7 mouse cellular contexts compared by ENCODE assay signal in genomic region chr4:31419240-31419639, GRCm38 (mm10).
DNase-seq lines count a peak whose midpoint lies in the region; ATAC-seq and TF ChIP-seq lines count a peak whose summit lies in the region.

No protein-coding gene starts in this region.

- H3K4me3 ChIP-seq in ES-E14 (ENCODE audit: insufficient read depth in 1 of 2, low read depth in 1 of 2, low read length in 2 of 2, poor library complexity in 1 of 2, severe bottlenecking in 1 of 2): no peak overlapping the region
- H3K4me3 ChIP-seq in embryonic facial prominence, embryonic 14.5 days (ENCODE audit: low read depth, low read length): no peak overlapping the region

- intact Hi-C loops in heart, postnatal 36 days (cut with DNase I): loop anchor here (5.0 to 10.0 kb wide), 2 partner anchors 143 to 406 kb away; no protein-coding TSS in a partner anchor

- WGBS in embryonic facial prominence, embryonic 14.5 days: 5% methylated on average over 6 of the region's 6 CpGs

- no peaks in the 10 kb centered on the region for H3K9me3 ChIP-seq in ES-E14 (ENCODE audit: control insufficient read depth, insufficient read depth, low read depth, low read length)
- peaks cover 4% of the 10 kb centered on the region; the same call in 1 of the 2 replicates for H3K9me3 ChIP-seq in embryonic facial prominence, embryonic 14.5 days (ENCODE audit: control insufficient read depth, low read length)

- ATAC-seq in embryonic facial prominence, embryonic 14.5 days (ENCODE audit: low read depth): peak; percentile 65; the same call in 1 of the 2 replicates

- no peaks in the 10 kb centered on the region for H3K4me1 ChIP-seq in ES-E14 (ENCODE audit: control insufficient read depth in 2 of 2, insufficient read depth in 2 of 2, low read length in 2 of 2, poor library complexity in 1 of 2)
- H3K4me1 ChIP-seq in embryonic facial prominence, embryonic 14.5 days (ENCODE audit: control insufficient read depth, insufficient read depth, low read length): 0 out of 2 replicates have a peak, but pooled peaks cover 6% of the 10 kb centered on the region

- no peaks in the 10 kb centered on the region for H3K27me3 ChIP-seq in embryonic facial prominence, embryonic 14.5 days (replicated peaks; ENCODE audit: control insufficient read depth, insufficient read depth, low read length)

- no peak overlapping the region for H3K4me2 ChIP-seq in embryonic facial prominence, embryonic 14.5 days (ENCODE audit: low read depth, low read length)

- no peaks in the 10 kb centered on the region for H3K36me3 ChIP-seq in ES-E14 (ENCODE audit: control insufficient read depth, insufficient read depth, low read length, poor library complexity, severe bottlenecking)
- H3K36me3 ChIP-seq in embryonic facial prominence, embryonic 14.5 days (ENCODE audit: control insufficient read depth, insufficient read depth, low read length): no peaks in the 10 kb centered on the region

- peak; percentile 66 for DNase-seq in ES-E14 (ENCODE audit: low read depth, low spot score)
- peak; percentile 3 to 49 for DNase-seq in adrenal gland, postnatal 36 days
- DNase-seq in embryonic facial prominence, embryonic 14.5 days (ENCODE audit: low spot score): peak; percentile 88
- DNase-seq in heart, postnatal 36 days: peak; percentile 36
- peak; percentile 46 for DNase-seq in layer of hippocampus, adult 9-11 months
- peak; percentile 70 for DNase-seq in lung, postnatal 36 days
- DNase-seq in skeletal muscle tissue, adult 2 months (ENCODE audit: low read depth, low spot score): peak; percentile 36

- in situ Hi-C loops in ES-E14 (cut with MboI; ENCODE audit: low sequenced_read_pairs in 2 of 2, unreplicated experiment in 2 of 2): no loop called here

- H3K9ac ChIP-seq in ES-E14 (ENCODE audit: insufficient read depth, low read depth, low read length, poor library complexity, severe bottlenecking): no peak overlapping the region
- H3K9ac ChIP-seq in embryonic facial prominence, embryonic 14.5 days (ENCODE audit: low read depth, low read length): no peak overlapping the region

- H3K27ac ChIP-seq in ES-E14 (ENCODE audit: insufficient read depth, low read depth, low read length, poor library complexity, severe bottlenecking): no peak overlapping the region
- H3K27ac ChIP-seq in embryonic facial prominence, embryonic 14.5 days (replicated peaks; ENCODE audit: low read depth, low read length): no peak overlapping the region

TF ChIP-seq in ES-E14, 5 proteins besides CTCF, POLR2A, EP300 and RAD21:
- TF ChIP-seq ZNF384 (IDR thresholded peaks at IDR 0.05; ENCODE audit: low read depth, low read length): no peak
- 0 out of 2 replicates have a peak, but pooled peaks have one; percentile 57 for TF ChIP-seq ZC3H11A (IDR thresholded peaks at IDR 0.05; ENCODE audit: borderline replicate concordance, low read depth, low read length)
TF ChIP-seq in ES-E14: peak in this region for 1.

Comparison
In these comparisons a context has a peak if more than half of its experiments do, and no peak if none do; other contexts are left out.
1. DNase-seq: peak in every context shown above with its lines; median percentile 88 in embryonic facial prominence, embryonic 14.5 days; 70 in lung, postnatal 36 days; 66 in ES-E14; 46 in layer of hippocampus, adult 9-11 months; 36 in heart, postnatal 36 days; 36 in skeletal muscle tissue, adult 2 months; 26 in adrenal gland, postnatal 36 days.